Mouse (Mus musculus) thymus, adult 2 months (tissue): ENCODE measurements around the gene Radil.

Experiments
- CTCF ChIP-seq: fragments of 200-500 bp; IDR thresholded peaks from 2 replicates; pipeline ENCODE4 v1.5.1; 2012; ENCODE audit warnings: mild to moderate bottlenecking, control low read depth, low read length, moderate library complexity, borderline replicate concordance; ENCODE audit not compliant: control insufficient read depth, poor library complexity, insufficient read depth; ENCODE audit errors: extremely low read depth
- POLR2A ChIP-seq: fragments of 200-500 bp; IDR thresholded peaks from 2 replicates; pipeline ENCODE4 v1.6.1; 2012; ENCODE audit warnings: mild to moderate bottlenecking, low read length, control low read depth, moderate library complexity; ENCODE audit not compliant: control insufficient read depth, poor library complexity, insufficient read depth; ENCODE audit errors: extremely low read depth

GRCm38 (mm10) chr5:142510061-142510414 lies 40.9 kb downstream of the Radil start:
- TF ChIP-seq POLR2A (no peak), CTCF (no peak)
